Mouse (Mus musculus): ENCODE measurements around the gene Il17ra. TPM values are rescaled to one million over a fixed set of nuclear protein-coding genes. Genes with fewer than 3 reads are reported as not detected.

Gene Il17ra
- polyA plus RNA-seq, 1 experiment from 2014 or later = 3.5 TPM

GRCm38 (mm10) chr6:120504051-120504450 lies 41.0 kb downstream of the Il17ra start:
- WGBS = 72% methylated on average over 3 of the region's 3 CpGs
- Histone ChIP-seq H3K9ac (ENCODE audit: low read length) (no peak overlapping the region), H3K4me2 (replicated peaks; ENCODE audit: low read depth) (no peak overlapping the region), H3K27ac (replicated peaks) (no peak overlapping the region), H3K4me3 (ENCODE audit: low read depth, low read length) (no peak overlapping the region), H3K27me3 (ENCODE audit: control insufficient read depth, insufficient read depth, low read length) (no peaks in the 10 kb centered on the region), H3K36me3 (ENCODE audit: control insufficient read depth, insufficient read depth, low read length) (no peaks in the 10 kb centered on the region; the same call in 1 of the 2 replicates), H3K9me3 (ENCODE audit: control insufficient read depth, low read length) (0 out of 2 replicates have a peak, but pooled peaks cover 2% of the 10 kb centered on the region), H3K4me1 (replicated peaks; ENCODE audit: control insufficient read depth, insufficient read depth) (no peaks in the 10 kb centered on the region)
- DNase-seq (ENCODE audit: low spot score) (no peak), ATAC-seq (ENCODE audit: low FRiP score, low TSS enrichment) (no peak)
- TF ChIP-seq CTCF (IDR thresholded peaks at IDR 0.05; ENCODE audit: low read depth) = no peak
- TF ChIP-seq EP300 (optimal IDR thresholded peaks at IDR 0.05) = no peak

- ATAC-seq (ENCODE audit: low FRiP score, low TSS enrichment) (no peak), DNase-seq (ENCODE audit: low spot score) (no peak)
- Histone ChIP-seq H3K36me3 (ENCODE audit: control insufficient read depth, insufficient read depth, low read length) (no peaks in the 10 kb centered on the region; the same call in 1 of the 2 replicates), H3K4me3 (ENCODE audit: low read depth, low read length) (no peak overlapping the region), H3K9me3 (ENCODE audit: control insufficient read depth, low read length) (no peaks in the 10 kb centered on the region), H3K4me1 (replicated peaks; ENCODE audit: control insufficient read depth, insufficient read depth) (no peaks in the 10 kb centered on the region), H3K27me3 (ENCODE audit: control insufficient read depth, insufficient read depth, low read length) (no peaks in the 10 kb centered on the region), H3K4me2 (replicated peaks; ENCODE audit: low read depth) (no peak overlapping the region), H3K9ac (ENCODE audit: low read length) (no peak overlapping the region), H3K27ac (replicated peaks) (no peak overlapping the region)
- TF ChIP-seq EP300 (optimal IDR thresholded peaks at IDR 0.05) (no peak), CTCF (IDR thresholded peaks at IDR 0.05; ENCODE audit: low read depth) (no peak)
- 70% methylated on average over 4 of the region's 4 CpGs for WGBS
These were observed 42.5 kb downstream of the Il17ra start for GRCm38 (mm10) chr6:120505531-120505930.

DNA sequence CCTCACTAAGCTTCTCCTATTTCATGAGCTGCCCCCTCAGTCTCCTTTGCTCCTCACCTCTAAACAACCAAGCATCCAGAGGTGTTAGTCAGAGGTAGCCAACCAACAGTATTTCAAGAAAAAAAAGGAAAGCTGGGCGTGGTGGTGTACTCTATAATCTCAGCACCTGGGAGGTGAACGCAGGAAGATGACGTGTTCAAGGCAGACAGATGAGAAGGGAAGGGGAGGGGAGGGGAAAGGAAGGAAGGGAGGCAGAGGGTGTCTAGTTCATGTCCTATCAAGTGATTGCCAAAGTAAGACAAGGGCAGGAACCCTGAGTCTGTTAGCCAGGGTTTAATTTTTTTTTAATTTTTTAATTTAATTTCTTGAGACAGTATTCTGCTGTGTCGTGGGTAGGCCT lies 45.6 kb downstream of the Il17ra start:
- DNase-seq (ENCODE audit: low spot score) = no peak
- Histone ChIP-seq H3K4me2 (replicated peaks; ENCODE audit: low read depth) (no peak overlapping the region), H3K4me1 (replicated peaks; ENCODE audit: control insufficient read depth, insufficient read depth) (no peaks in the 10 kb centered on the region), H3K9me3 (ENCODE audit: control insufficient read depth, low read length) (no peaks in the 10 kb centered on the region), H3K27ac (replicated peaks) (no peak overlapping the region), H3K27me3 (ENCODE audit: control insufficient read depth, insufficient read depth, low read length) (no peaks in the 10 kb centered on the region), H3K36me3 (ENCODE audit: control insufficient read depth, insufficient read depth, low read length) (no peaks in the 10 kb centered on the region; the same call in 1 of the 2 replicates), H3K9ac (ENCODE audit: low read length) (no peak overlapping the region), H3K4me3 (ENCODE audit: low read depth, low read length) (no peak overlapping the region)
- TF ChIP-seq EP300 (optimal IDR thresholded peaks at IDR 0.05) (no peak), CTCF (IDR thresholded peaks at IDR 0.05; ENCODE audit: low read depth) (no peak)
- no peak for ATAC-seq (ENCODE audit: low FRiP score, low TSS enrichment)
- WGBS = 69% methylated on average over 4 of the region's 4 CpGs

- ATAC-seq (ENCODE audit: low FRiP score, low TSS enrichment) (no peak), DNase-seq (ENCODE audit: low spot score) (no peak)
- Histone ChIP-seq H3K9ac (ENCODE audit: low read length) (no peak overlapping the region), H3K9me3 (ENCODE audit: control insufficient read depth, low read length) (no peaks in the 10 kb centered on the region), H3K4me1 (replicated peaks; ENCODE audit: control insufficient read depth, insufficient read depth) (no peaks in the 10 kb centered on the region), H3K27me3 (ENCODE audit: control insufficient read depth, insufficient read depth, low read length) (no peaks in the 10 kb centered on the region), H3K27ac (replicated peaks) (no peak overlapping the region), H3K4me3 (ENCODE audit: low read depth, low read length) (no peak overlapping the region), H3K36me3 (ENCODE audit: control insufficient read depth, insufficient read depth, low read length) (no peaks in the 10 kb centered on the region; the same call in none of the 2 replicates), H3K4me2 (replicated peaks; ENCODE audit: low read depth) (no peak overlapping the region)
- TF ChIP-seq CTCF (IDR thresholded peaks at IDR 0.05; ENCODE audit: low read depth) = no peak
- no peak for TF ChIP-seq EP300 (optimal IDR thresholded peaks at IDR 0.05)
- 68% methylated on average over 7 of the region's 7 CpGs for WGBS
These were observed 46.9 kb downstream of the Il17ra start for GRCm38 (mm10) chr6:120509975-120510374.

GRCm38 (mm10) chr6:120510425-120510824 lies 47.4 kb downstream of the Il17ra start:
- TF ChIP-seq EP300 (optimal IDR thresholded peaks at IDR 0.05) (no peak), CTCF (IDR thresholded peaks at IDR 0.05; ENCODE audit: low read depth) (no peak)
- Histone ChIP-seq H3K4me2 (replicated peaks; ENCODE audit: low read depth) (no peak overlapping the region), H3K9ac (ENCODE audit: low read length) (no peak overlapping the region), H3K9me3 (ENCODE audit: control insufficient read depth, low read length) (no peaks in the 10 kb centered on the region), H3K27ac (replicated peaks) (no peak overlapping the region), H3K4me3 (ENCODE audit: low read depth, low read length) (no peak overlapping the region), H3K36me3 (ENCODE audit: control insufficient read depth, insufficient read depth, low read length) (no peaks in the 10 kb centered on the region; the same call in none of the 2 replicates), H3K27me3 (ENCODE audit: control insufficient read depth, insufficient read depth, low read length) (no peaks in the 10 kb centered on the region), H3K4me1 (replicated peaks; ENCODE audit: control insufficient read depth, insufficient read depth) (no peaks in the 10 kb centered on the region)
- 79% methylated on average over 8 of the region's 8 CpGs for WGBS
- no peak for DNase-seq (ENCODE audit: low spot score)
- ATAC-seq (ENCODE audit: low FRiP score, low TSS enrichment) = no peak

DNA sequence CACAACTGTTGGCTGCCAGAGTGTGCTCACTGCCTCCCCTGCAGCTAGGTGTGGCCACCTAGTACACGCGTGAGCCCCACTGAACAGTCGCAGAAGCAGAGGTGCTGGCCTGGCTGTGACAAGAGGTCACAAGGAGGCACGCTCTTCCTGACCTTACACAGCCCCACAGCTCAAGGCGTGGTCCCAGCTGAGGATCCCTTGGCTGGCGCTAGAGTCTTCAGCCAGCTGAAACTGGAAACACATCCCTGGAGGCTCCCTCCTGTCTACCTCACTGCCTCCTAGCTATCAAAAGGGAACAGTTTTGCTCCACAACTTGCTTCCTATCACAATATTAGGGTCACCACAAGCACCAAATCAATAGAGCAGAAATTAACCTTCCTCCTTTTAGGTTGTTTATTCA lies 48.2 kb downstream of the Il17ra start:
- Histone ChIP-seq H3K4me2 (replicated peaks; ENCODE audit: low read depth) (no peak overlapping the region), H3K27ac (replicated peaks) (no peak overlapping the region), H3K27me3 (ENCODE audit: control insufficient read depth, insufficient read depth, low read length) (no peaks in the 10 kb centered on the region), H3K36me3 (ENCODE audit: control insufficient read depth, insufficient read depth, low read length) (no peaks in the 10 kb centered on the region; the same call in none of the 2 replicates), H3K9me3 (ENCODE audit: control insufficient read depth, low read length) (no peaks in the 10 kb centered on the region), H3K4me3 (ENCODE audit: low read depth, low read length) (no peak overlapping the region), H3K4me1 (replicated peaks; ENCODE audit: control insufficient read depth, insufficient read depth) (no peaks in the 10 kb centered on the region), H3K9ac (ENCODE audit: low read length) (no peak overlapping the region)
- no peak for TF ChIP-seq CTCF (IDR thresholded peaks at IDR 0.05; ENCODE audit: low read depth)
- TF ChIP-seq EP300 (optimal IDR thresholded peaks at IDR 0.05) = no peak
- no peak for ATAC-seq (ENCODE audit: low FRiP score, low TSS enrichment)
- 85% methylated on average over 6 of the region's 6 CpGs for WGBS
- DNase-seq (ENCODE audit: low spot score) = no peak
